Mouse (Mus musculus): ENCODE data around the gene Gcc1. TPM values are rescaled to one million over a fixed set of nuclear protein-coding genes. Genes with fewer than 3 reads are reported as not detected.

Gene Gcc1
- polyA plus RNA-seq, 1 experiment = 5.1 TPM

- WGBS = 85% methylated on average over 2 of the region's 2 CpGs
- H3K36me3 ChIP-seq (ENCODE audit: control insufficient read depth, insufficient read depth, low read length) = no peaks in the 10 kb centered on the region
- no peaks in the 10 kb centered on the region for H3K4me1 ChIP-seq (ENCODE audit: control insufficient read depth, insufficient read depth, low read length)
- no peaks in the 10 kb centered on the region; the same call in 1 of the 2 replicates for H3K27me3 ChIP-seq (replicated peaks; ENCODE audit: control insufficient read depth, insufficient read depth, low read length)
- H3K27ac ChIP-seq (ENCODE audit: insufficient read depth, low read depth, low read length) = no peak overlapping the region
- no peak for DNase-seq
- H3K4me3 ChIP-seq (ENCODE audit: insufficient read depth, low read depth, low read length) = no peak overlapping the region
- TF ChIP-seq POLR2A (IDR thresholded peaks at IDR 0.05; ENCODE audit: low read depth, low read length) = no peak
- no peak for TF ChIP-seq CTCF (conservative IDR thresholded peaks at IDR 0.05; ENCODE audit: insufficient read depth, insufficient read length, low read depth, low read length)
These were observed 17.0 kb downstream of the Gcc1 start for GRCm38 (mm10) chr6:28411236-28411635.

GRCm38 (mm10) chr6:28410053-28410452 lies 18.1 kb downstream of the Gcc1 start:
- Histone ChIP-seq H3K36me3 (ENCODE audit: control insufficient read depth, insufficient read depth, low read length) (no peaks in the 10 kb centered on the region), H3K27me3 (replicated peaks; ENCODE audit: control insufficient read depth, insufficient read depth, low read length) (no peaks in the 10 kb centered on the region; the same call in 1 of the 2 replicates), H3K4me1 (ENCODE audit: control insufficient read depth, insufficient read depth, low read length) (no peaks in the 10 kb centered on the region), H3K27ac (ENCODE audit: insufficient read depth, low read depth, low read length) (no peak overlapping the region), H3K4me3 (ENCODE audit: insufficient read depth, low read depth, low read length) (no peak overlapping the region)
- peak; percentile 77 for DNase-seq
- 58% methylated on average over 9 of the region's 9 CpGs for WGBS
- TF ChIP-seq POLR2A (IDR thresholded peaks at IDR 0.05; ENCODE audit: low read depth, low read length) (no peak), CTCF (conservative IDR thresholded peaks at IDR 0.05; ENCODE audit: insufficient read depth, insufficient read length, low read depth, low read length) (no peak)

- Histone ChIP-seq H3K4me1 (ENCODE audit: control insufficient read depth, insufficient read depth, low read length) (0 out of 2 replicates have a peak, but pooled peaks cover 3% of the 10 kb centered on the region), H3K4me3 (ENCODE audit: insufficient read depth, low read depth, low read length) (no peak overlapping the region), H3K27me3 (replicated peaks; ENCODE audit: control insufficient read depth, insufficient read depth, low read length) (peaks cover 6% of the 10 kb centered on the region), H3K36me3 (ENCODE audit: control insufficient read depth, insufficient read depth, low read length) (no peaks in the 10 kb centered on the region), H3K27ac (ENCODE audit: insufficient read depth, low read depth, low read length) (no peak overlapping the region)
- 95% methylated on average over 4 of the region's 4 CpGs for WGBS
- TF ChIP-seq POLR2A (IDR thresholded peaks at IDR 0.05; ENCODE audit: low read depth, low read length) (no peak), CTCF (conservative IDR thresholded peaks at IDR 0.05; ENCODE audit: insufficient read depth, insufficient read length, low read depth, low read length) (no peak)
- DNase-seq = no peak
These were observed 28.4 kb downstream of the Gcc1 start for GRCm38 (mm10) chr6:28399791-28400190.

GRCm38 (mm10) chr6:28398726-28399125 lies 29.5 kb downstream of the Gcc1 start:
- 0 out of 2 replicates have a peak, but pooled peaks cover 3% of the 10 kb centered on the region for H3K4me1 ChIP-seq (ENCODE audit: control insufficient read depth, insufficient read depth, low read length)
- no peak overlapping the region for H3K4me3 ChIP-seq (ENCODE audit: insufficient read depth, low read depth, low read length)
- WGBS = 89% methylated on average over 3 of the region's 3 CpGs
- peaks cover 6% of the 10 kb centered on the region for H3K27me3 ChIP-seq (replicated peaks; ENCODE audit: control insufficient read depth, insufficient read depth, low read length)
- H3K36me3 ChIP-seq (ENCODE audit: control insufficient read depth, insufficient read depth, low read length) = no peaks in the 10 kb centered on the region
- TF ChIP-seq POLR2A (IDR thresholded peaks at IDR 0.05; ENCODE audit: low read depth, low read length) (no peak), CTCF (conservative IDR thresholded peaks at IDR 0.05; ENCODE audit: insufficient read depth, insufficient read length, low read depth, low read length) (0 out of 2 replicates have a peak, but pooled peaks have one; percentile 10)
- no peak for DNase-seq
- no peak overlapping the region for H3K27ac ChIP-seq (ENCODE audit: insufficient read depth, low read depth, low read length)

- WGBS = 2% methylated on average over 33 of the region's 33 CpGs
- Histone ChIP-seq H3K27me3 (replicated peaks; ENCODE audit: control insufficient read depth, insufficient read depth, low read length) (peaks cover 6% of the 10 kb centered on the region), H3K27ac (ENCODE audit: insufficient read depth, low read depth, low read length) (no peak within 1 kb of the TSS), H3K4me3 (ENCODE audit: insufficient read depth, low read depth, low read length) (peak within 1 kb of the TSS; percentile 47), H3K4me1 (ENCODE audit: control insufficient read depth, insufficient read depth, low read length) (0 out of 2 replicates have a peak, but pooled peaks cover 3% of the 10 kb centered on the region), H3K36me3 (ENCODE audit: control insufficient read depth, insufficient read depth, low read length) (no peaks in the 10 kb centered on the region)
- DNase-seq = no peak
- no peak for TF ChIP-seq CTCF (conservative IDR thresholded peaks at IDR 0.05; ENCODE audit: insufficient read depth, insufficient read length, low read depth, low read length)
- no peak for TF ChIP-seq POLR2A (IDR thresholded peaks at IDR 0.05; ENCODE audit: low read depth, low read length)
These were observed 30.4 kb downstream of the Gcc1 start, which contains the start of gene Zfp800 for GRCm38 (mm10) chr6:28397681-28398203. Gene Zfp800 (minus strand): TSS chr6:28398005.

- Histone ChIP-seq H3K4me3 (ENCODE audit: insufficient read depth, low read depth, low read length) (no peak overlapping the region), H3K4me1 (ENCODE audit: control insufficient read depth, insufficient read depth, low read length) (0 out of 2 replicates have a peak, but pooled peaks cover 3% of the 10 kb centered on the region), H3K27me3 (replicated peaks; ENCODE audit: control insufficient read depth, insufficient read depth, low read length) (peaks cover 6% of the 10 kb centered on the region), H3K36me3 (ENCODE audit: control insufficient read depth, insufficient read depth, low read length) (no peaks in the 10 kb centered on the region), H3K27ac (ENCODE audit: insufficient read depth, low read depth, low read length) (no peak overlapping the region)
- 8% methylated on average over 19 of the region's 19 CpGs for WGBS
- TF ChIP-seq POLR2A (IDR thresholded peaks at IDR 0.05; ENCODE audit: low read depth, low read length) (no peak), CTCF (conservative IDR thresholded peaks at IDR 0.05; ENCODE audit: insufficient read depth, insufficient read length, low read depth, low read length) (no peak)
- no peak for DNase-seq
These were observed 31.2 kb downstream of the Gcc1 start for GRCm38 (mm10) chr6:28396853-28397457.

- DNase-seq = no peak
These were observed 31.9 kb downstream of the Gcc1 start for GRCm38 (mm10) chr6:28396051-28396852.

More at GRCm38 (mm10) chr6:28396051-28396852, 31.9 kb downstream of the Gcc1 start:
- Histone ChIP-seq H3K27ac (ENCODE audit: insufficient read depth, low read depth, low read length) (no peak overlapping the region), H3K4me3 (ENCODE audit: insufficient read depth, low read depth, low read length) (no peak overlapping the region), H3K4me1 (ENCODE audit: control insufficient read depth, insufficient read depth, low read length) (0 out of 2 replicates have a peak, but pooled peaks cover 3% of the 10 kb centered on the region), H3K36me3 (ENCODE audit: control insufficient read depth, insufficient read depth, low read length) (no peaks in the 10 kb centered on the region), H3K27me3 (replicated peaks; ENCODE audit: control insufficient read depth, insufficient read depth, low read length) (peaks cover 6% of the 10 kb centered on the region)
- TF ChIP-seq CTCF (conservative IDR thresholded peaks at IDR 0.05; ENCODE audit: insufficient read depth, insufficient read length, low read depth, low read length) (no peak), POLR2A (IDR thresholded peaks at IDR 0.05; ENCODE audit: low read depth, low read length) (no peak)
- 58% methylated on average over 15 of the region's 15 CpGs for WGBS
